Comparison of ENCODE assay signal across 12 mouse cellular contexts in genomic region chrX:66554539-66554938, GRCm38 (mm10).
DNase-seq lines count a peak whose midpoint lies in the region; ATAC-seq and TF ChIP-seq lines count a peak whose summit lies in the region.
"Had no signal": no experiment of that assay in that cellular context is flagged by ENCODE, and none has a peak within 500 bp of the region (broad histone marks: within the 10 kb centered on the region; RNA-seq: fewer than 3 reads in every experiment).

No protein-coding gene starts in this region.

- H3K4me3 ChIP-seq in midbrain, postnatal 0 days (ENCODE audit: low read depth, low read length), result no peak overlapping the region
- H3K4me3 ChIP-seq in midbrain, embryonic 15.5 days, result no peak overlapping the region
- H3K4me3 ChIP-seq in cerebellum, adult 2 months (replicated peaks; ENCODE audit: insufficient read depth, low read depth, low read length), result no peak overlapping the region
- no peak overlapping the region for H3K4me3 ChIP-seq in hindbrain, embryonic 14.5 days (replicated peaks; ENCODE audit: low read length)
- H3K4me3 ChIP-seq in forebrain, embryonic 16.5 days (replicated peaks; ENCODE audit: low read length), result no peak overlapping the region
- H3K4me3 ChIP-seq: heart, adult 2 months had no signal

- ATAC-seq in frontal cortex, adult (ENCODE audit: low TSS enrichment), result 0 out of 2 replicates have a peak, but pooled peaks have one; percentile 9
- ATAC-seq in midbrain, postnatal 0 days (ENCODE audit: low FRiP score), result no peak
- ATAC-seq in midbrain, embryonic 15.5 days (replicated peaks), result no peak
- peak; percentile 53; the same call in 1 of the 2 replicates for ATAC-seq in hindbrain, embryonic 14.5 days (ENCODE audit: low FRiP score)
- no peak for ATAC-seq in forebrain, embryonic 16.5 days
- ATAC-seq: lung, postnatal 0 days had no signal

- no peak overlapping the region for H3K4me2 ChIP-seq in midbrain, postnatal 0 days (ENCODE audit: low read depth, low read length, poor library complexity, severe bottlenecking)
- no peak overlapping the region for H3K4me2 ChIP-seq in midbrain, embryonic 15.5 days
- H3K4me2 ChIP-seq in hindbrain, embryonic 14.5 days (replicated peaks), result no peak overlapping the region
- no peak overlapping the region for H3K4me2 ChIP-seq in forebrain, embryonic 16.5 days (ENCODE audit: low read length)

- no peak overlapping the region for H3K9ac ChIP-seq in midbrain, postnatal 0 days (replicated peaks; ENCODE audit: low read length, poor library complexity, severe bottlenecking)
- H3K9ac ChIP-seq in midbrain, embryonic 15.5 days, result no peak overlapping the region
- H3K9ac ChIP-seq in hindbrain, embryonic 14.5 days, result no peak overlapping the region
- no peak overlapping the region for H3K9ac ChIP-seq in forebrain, embryonic 16.5 days (replicated peaks; ENCODE audit: low read depth, low read length)

- H3K9me3 ChIP-seq in midbrain, postnatal 0 days (ENCODE audit: low read length), result no peaks in the 10 kb centered on the region
- H3K9me3 ChIP-seq in midbrain, embryonic 15.5 days, result no peaks in the 10 kb centered on the region
- no peaks in the 10 kb centered on the region for H3K9me3 ChIP-seq in hindbrain, embryonic 14.5 days (ENCODE audit: control insufficient read depth, low read length)
- H3K9me3 ChIP-seq in forebrain, embryonic 16.5 days (ENCODE audit: control insufficient read depth, low read length), result no peaks in the 10 kb centered on the region

- H3K36me3 ChIP-seq in midbrain, postnatal 0 days (ENCODE audit: insufficient read depth, low read length), result no peaks in the 10 kb centered on the region
- H3K36me3 ChIP-seq in midbrain, embryonic 15.5 days (replicated peaks), result no peaks in the 10 kb centered on the region
- H3K36me3 ChIP-seq in hindbrain, embryonic 14.5 days (replicated peaks; ENCODE audit: control insufficient read depth, insufficient read depth), result no peaks in the 10 kb centered on the region
- no peaks in the 10 kb centered on the region for H3K36me3 ChIP-seq in forebrain, embryonic 16.5 days (ENCODE audit: control insufficient read depth, insufficient read depth)

- no peak for DNase-seq in frontal cortex, postnatal 25 days (ENCODE audit: low spot score in 2 of 2)
- DNase-seq in midbrain, postnatal 0 days (ENCODE audit: low spot score), result peak; percentile 46
- peak; percentile 18 to 64 for DNase-seq in cerebellum, adult 2 months
- DNase-seq in hindbrain, embryonic 14.5 days (ENCODE audit: low spot score), result peak; percentile 27
- DNase-seq in kidney, postnatal 4 days, result no peak
- DNase-seq: kidney, postnatal 25 days; right cerebral cortex, postnatal 4 days had no signal

- no peaks in the 10 kb centered on the region for H3K27me3 ChIP-seq in midbrain, postnatal 0 days (ENCODE audit: insufficient read depth, low read length)
- H3K27me3 ChIP-seq in midbrain, embryonic 15.5 days (replicated peaks), result no peaks in the 10 kb centered on the region
- no peaks in the 10 kb centered on the region for H3K27me3 ChIP-seq in cerebellum, adult 2 months (ENCODE audit: control insufficient read depth, insufficient read depth, low read length)
- H3K27me3 ChIP-seq in hindbrain, embryonic 14.5 days (ENCODE audit: control insufficient read depth, insufficient read depth, low read length), result no peaks in the 10 kb centered on the region
- H3K27me3 ChIP-seq in forebrain, embryonic 16.5 days (replicated peaks; ENCODE audit: control insufficient read depth, insufficient read depth, low read length), result no peaks in the 10 kb centered on the region

- TF ChIP-seq CTCF in midbrain, postnatal 0 days (IDR thresholded peaks at IDR 0.05), result no peak
- TF ChIP-seq CTCF in cerebellum, adult 2 months (IDR thresholded peaks at IDR 0.05; ENCODE audit: borderline replicate concordance, insufficient read depth, low read depth, low read length), result no peak

- H3K27ac ChIP-seq in midbrain, postnatal 0 days (ENCODE audit: low read depth, low read length), result no peak overlapping the region
- H3K27ac ChIP-seq in midbrain, embryonic 15.5 days, result no peak overlapping the region
- H3K27ac ChIP-seq in cerebellum, adult 2 months (ENCODE audit: insufficient read depth, low read length), result no peak overlapping the region
- no peak overlapping the region for H3K27ac ChIP-seq in hindbrain, embryonic 14.5 days
- H3K27ac ChIP-seq in forebrain, embryonic 16.5 days (ENCODE audit: low read length), result no peak overlapping the region
- H3K27ac ChIP-seq: heart, adult 2 months had no signal

- TF ChIP-seq POLR2A in cerebellum, adult 2 months (IDR thresholded peaks at IDR 0.05; ENCODE audit: borderline replicate concordance, insufficient read depth, low read length), result no peak

- WGBS in midbrain, postnatal 0 days, result 41% methylated on average over 2 of the region's 2 CpGs
- WGBS in midbrain, embryonic 15.5 days, result 33% methylated on average over 2 of the region's 2 CpGs
- WGBS in cerebellum, adult 2 months, result 4% methylated on average over 2 of the region's 2 CpGs
- WGBS in hindbrain, embryonic 14.5 days, result 37% methylated on average over 2 of the region's 2 CpGs
- WGBS in forebrain, embryonic 16.5 days, result 21% methylated on average over 2 of the region's 2 CpGs

- no peaks in the 10 kb centered on the region for H3K4me1 ChIP-seq in midbrain, postnatal 0 days (ENCODE audit: insufficient read depth, low read length)
- no peaks in the 10 kb centered on the region for H3K4me1 ChIP-seq in midbrain, embryonic 15.5 days
- H3K4me1 ChIP-seq in cerebellum, adult 2 months (ENCODE audit: control insufficient read depth, insufficient read depth, low read length), result no peaks in the 10 kb centered on the region
- no peaks in the 10 kb centered on the region for H3K4me1 ChIP-seq in hindbrain, embryonic 14.5 days (replicated peaks; ENCODE audit: control insufficient read depth, insufficient read depth, low read length)
- no peaks in the 10 kb centered on the region for H3K4me1 ChIP-seq in forebrain, embryonic 16.5 days (replicated peaks; ENCODE audit: control insufficient read depth, insufficient read depth, low read length)

Comparison
In these comparisons a context has a peak if more than half of its experiments do, and no peak if none do; other contexts are left out.
1. ATAC-seq: peak in frontal cortex, adult (single experiment) and hindbrain, embryonic 14.5 days (single experiment); none in midbrain, postnatal 0 days (single experiment), midbrain, embryonic 15.5 days (single experiment) and forebrain, embryonic 16.5 days (single experiment).
2. DNase-seq: peak in midbrain, postnatal 0 days (single experiment), cerebellum, adult 2 months (2 of 2) and hindbrain, embryonic 14.5 days (single experiment); none in frontal cortex, postnatal 25 days (0 of 2) and kidney, postnatal 4 days (0 of 2).